14 mouse cellular contexts compared by ENCODE assay signal in genomic region chr13:12540119-12540518, GRCm38 (mm10). TPM values are rescaled to one million over a fixed set of nuclear protein-coding genes. Genes with fewer than 3 reads are reported as not detected.
DNase-seq lines count a peak whose midpoint lies in the region; ATAC-seq and TF ChIP-seq lines count a peak whose summit lies in the region.
"Had no signal": no experiment of that assay in that cellular context is flagged by ENCODE, and none has a peak within 500 bp of the region (broad histone marks: within the 10 kb centered on the region; RNA-seq: fewer than 3 reads in every experiment).

No protein-coding gene starts in this region.

- no peak overlapping the region for H3K4me3 ChIP-seq in midbrain, embryonic 12.5 days
- no peak overlapping the region for H3K4me3 ChIP-seq in midbrain, embryonic 10.5 days
- peak overlapping the region; percentile 6; the same call in 1 of the 2 replicates for H3K4me3 ChIP-seq in forebrain, embryonic 15.5 days
- no peak overlapping the region for H3K4me3 ChIP-seq in hindbrain, postnatal 0 days (ENCODE audit: low read length)
- H3K4me3 ChIP-seq: heart, embryonic 10.5 days; kidney, embryonic 15.5 days; megakaryocyte, embryonic 14.5 days had no signal

- no peak overlapping the region for H3K9ac ChIP-seq in midbrain, embryonic 12.5 days (replicated peaks)
- no peak overlapping the region for H3K9ac ChIP-seq in forebrain, embryonic 15.5 days (replicated peaks)
- no peak overlapping the region; the same call in 1 of the 2 replicates for H3K9ac ChIP-seq in hindbrain, postnatal 0 days (replicated peaks; ENCODE audit: low read length)
- H3K9ac ChIP-seq: kidney, embryonic 15.5 days had no signal

- no peaks in the 10 kb centered on the region for H3K9me3 ChIP-seq in midbrain, embryonic 12.5 days
- 0 out of 2 replicates have a peak, but pooled peaks cover 5% of the 10 kb centered on the region for H3K9me3 ChIP-seq in midbrain, embryonic 10.5 days (replicated peaks)
- no peaks in the 10 kb centered on the region for H3K9me3 ChIP-seq in forebrain, embryonic 15.5 days
- H3K9me3 ChIP-seq in hindbrain, postnatal 0 days (ENCODE audit: low read length), result no peaks in the 10 kb centered on the region
- H3K9me3 ChIP-seq: heart, embryonic 10.5 days; kidney, embryonic 15.5 days had no signal

- ATAC-seq in midbrain, embryonic 12.5 days (ENCODE audit: low FRiP score, low read depth), result no peak
- ATAC-seq in forebrain, embryonic 15.5 days (replicated peaks), result peak; percentile 4; the same call in 1 of the 2 replicates
- ATAC-seq in hindbrain, postnatal 0 days, result 0 out of 2 replicates have a peak, but pooled peaks have one; percentile 7
- peak; percentile 63 for ATAC-seq in neutrophil, adult 5-6 weeks (ENCODE audit: extremely low read depth, insufficient number of reproducible peaks, low FRiP score, poor library complexity, severe bottlenecking)

- peaks cover 14% of the 10 kb centered on the region for H3K4me1 ChIP-seq in midbrain, embryonic 12.5 days
- H3K4me1 ChIP-seq in midbrain, embryonic 10.5 days, result peaks cover 24% of the 10 kb centered on the region
- peaks cover 16% of the 10 kb centered on the region for H3K4me1 ChIP-seq in forebrain, embryonic 15.5 days
- H3K4me1 ChIP-seq in hindbrain, postnatal 0 days (ENCODE audit: insufficient read depth, low read length), result 0 out of 2 replicates have a peak, but pooled peaks cover 5% of the 10 kb centered on the region

- no peaks in the 10 kb centered on the region for H3K36me3 ChIP-seq in midbrain, embryonic 12.5 days
- no peaks in the 10 kb centered on the region for H3K36me3 ChIP-seq in midbrain, embryonic 10.5 days
- H3K36me3 ChIP-seq in forebrain, embryonic 15.5 days, result no peaks in the 10 kb centered on the region
- H3K36me3 ChIP-seq in hindbrain, postnatal 0 days (ENCODE audit: insufficient read depth, low read length), result no peaks in the 10 kb centered on the region
- H3K36me3 ChIP-seq: heart, embryonic 10.5 days; kidney, embryonic 15.5 days had no signal

- peak overlapping the region; percentile 29 for H3K4me2 ChIP-seq in midbrain, embryonic 12.5 days (replicated peaks)
- H3K4me2 ChIP-seq in forebrain, embryonic 15.5 days (replicated peaks), result peak overlapping the region; percentile 30
- peak overlapping the region; percentile 26 for H3K4me2 ChIP-seq in hindbrain, postnatal 0 days (ENCODE audit: low read depth, low read length)
- H3K4me2 ChIP-seq: kidney, embryonic 15.5 days had no signal

- H3K27me3 ChIP-seq in midbrain, embryonic 12.5 days, result peaks cover 14% of the 10 kb centered on the region
- H3K27me3 ChIP-seq in midbrain, embryonic 10.5 days (ENCODE audit: low read depth, poor library complexity, severe bottlenecking), result peaks cover 13% of the 10 kb centered on the region; the same call in 1 of the 2 replicates
- peaks cover 12% of the 10 kb centered on the region; the same call in 1 of the 2 replicates for H3K27me3 ChIP-seq in forebrain, embryonic 15.5 days
- no peaks in the 10 kb centered on the region for H3K27me3 ChIP-seq in hindbrain, postnatal 0 days (ENCODE audit: insufficient read depth, low read length)

- no peak for DNase-seq in midbrain, embryonic 10.5 days (ENCODE audit: low spot score)
- DNase-seq in hindbrain, postnatal 0 days (ENCODE audit: low spot score), result no peak
- DNase-seq in left cerebral cortex, adult 18-20 months (ENCODE audit: low spot score in 2 of 2), result no peak
- DNase-seq in cerebellum, postnatal 14 days, result no peak
- no peak for DNase-seq in T-cell, adult 2 months (ENCODE audit: low spot score)
- DNase-seq: adrenal gland, postnatal 10 days; cerebellum, postnatal 25 days; lung, adult 18-20 months had no signal

- 46% methylated on average over 13 of the region's 13 CpGs for WGBS in midbrain, embryonic 12.5 days
- WGBS in midbrain, embryonic 10.5 days, result 57% methylated on average over 13 of the region's 13 CpGs
- 53% methylated on average over 13 of the region's 13 CpGs for WGBS in forebrain, embryonic 15.5 days
- 58% methylated on average over 13 of the region's 13 CpGs for WGBS in hindbrain, postnatal 0 days

- TF ChIP-seq CTCF in hindbrain, postnatal 0 days (IDR thresholded peaks at IDR 0.05; ENCODE audit: low read depth), result no peak

- no peak overlapping the region for H3K27ac ChIP-seq in midbrain, embryonic 12.5 days (replicated peaks)
- H3K27ac ChIP-seq in midbrain, embryonic 10.5 days (replicated peaks), result no peak overlapping the region
- peak overlapping the region; percentile 19; the same call in 1 of the 2 replicates for H3K27ac ChIP-seq in forebrain, embryonic 15.5 days (replicated peaks)
- 0 out of 2 replicates have a peak overlapping the region, but pooled peaks have one; percentile 8 for H3K27ac ChIP-seq in hindbrain, postnatal 0 days
- H3K27ac ChIP-seq: heart, embryonic 10.5 days; kidney, embryonic 15.5 days had no signal

RNA-seq across cellular contexts. Expression of gene Edaradd, which starts 19.9 kb away (rescaled TPM):
- 1.4 and 2.8 TPM in 2 replicates for polyA plus RNA-seq in midbrain, embryonic 12.5 days (2016; fragmentation: Nextera tagmentation; extraction: Ambion mirVana)
- polyA plus RNA-seq in midbrain, embryonic 10.5 days (2016; fragmentation: Nextera tagmentation; extraction: Ambion mirVana), result 2.9 and 3.6 TPM in 2 replicates
- 1.6 and 2.1 TPM in 2 replicates for polyA plus RNA-seq in forebrain, embryonic 15.5 days (2015; fragmentation: Nextera tagmentation; extraction: Ambion mirVana)
- total RNA-seq in hindbrain, postnatal 0 days (2014; rRNA removed), result 1.5 TPM in 2 replicates
- 1.2 TPM in 2 replicates for polyA plus RNA-seq in hindbrain, postnatal 0 days (2015; fragmentation: Nextera tagmentation; extraction: Ambion mirVana)
- total RNA-seq in neutrophil, adult 5-6 weeks (2017), result 10.2 and 10.7 TPM in 2 replicates
- total RNA-seq in left cerebral cortex, adult 18-20 months (2021), result under 1 TPM; 0.12 to 0.16 TPM

RNA-seq across cellular contexts. Expression of gene Ero1lb, which starts 25.6 kb away (rescaled TPM):
- 13.7 and 15.6 TPM in 2 replicates for polyA plus RNA-seq in midbrain, embryonic 12.5 days (2016; fragmentation: Nextera tagmentation; extraction: Ambion mirVana)
- polyA plus RNA-seq in midbrain, embryonic 10.5 days (2016; fragmentation: Nextera tagmentation; extraction: Ambion mirVana), result 9.5 and 11.7 TPM in 2 replicates
- 14.0 TPM in 2 replicates for polyA plus RNA-seq in forebrain, embryonic 15.5 days (2015; fragmentation: Nextera tagmentation; extraction: Ambion mirVana)
- 12.2 and 16.7 TPM in 2 replicates for total RNA-seq in hindbrain, postnatal 0 days (2014; rRNA removed)
- polyA plus RNA-seq in hindbrain, postnatal 0 days (2015; fragmentation: Nextera tagmentation; extraction: Ambion mirVana), result 10.7 and 11.4 TPM in 2 replicates
- total RNA-seq in neutrophil, adult 5-6 weeks (2017), result 80.3 and 87.4 TPM in 2 replicates
- 10 to 100 TPM; 14.1 to 17.0 TPM for total RNA-seq in left cerebral cortex, adult 18-20 months (2021)

Comparison
In these comparisons a context has a peak if more than half of its experiments do, and no peak if none do; other contexts are left out.
1. H3K27ac ChIP-seq: peak in forebrain, embryonic 15.5 days (single experiment) and hindbrain, postnatal 0 days (single experiment); none in midbrain, embryonic 12.5 days (single experiment) and midbrain, embryonic 10.5 days (single experiment).
2. Peak in every context shown above with its lines, with median percentiles within 50 percentile points of each other: H3K4me2 ChIP-seq.